Mouse (Mus musculus) cortical plate, adult 2 months (tissue): ENCODE data around the gene Igf2r. TPM values are rescaled to one million over a fixed set of nuclear protein-coding genes. Genes with fewer than 3 reads are reported as not detected.

Experiments
- H3K27ac ChIP-seq: fragments of 200-500 bp; 2 replicates; pipeline ENCODE4 v1.5.1; 2012; ENCODE audit warnings: low read length, control low read depth, inconsistent platforms; ENCODE audit not compliant: insufficient read depth
- H3K4me1 ChIP-seq: fragments of 200-500 bp; 2 replicates; pipeline ENCODE4 v1.6.1; 2011; ENCODE audit warnings: low read length; ENCODE audit not compliant: control insufficient read depth, insufficient read depth
- H3K4me3 ChIP-seq: fragments of 200-500 bp; 2 replicates; pipeline ENCODE4 v1.5.1; 2011; ENCODE audit warnings: mild to moderate bottlenecking, low read length, control low read depth; ENCODE audit not compliant: insufficient read depth
- CTCF ChIP-seq: fragments of 200-500 bp; IDR thresholded peaks from 2 replicates; pipeline ENCODE4 v1.5.1; 2011; ENCODE audit warnings: mild to moderate bottlenecking, control low read depth, low read length; ENCODE audit not compliant: insufficient read depth; ENCODE audit errors: extremely low read depth
- POLR2A ChIP-seq: fragments of 200-500 bp; IDR thresholded peaks from 2 replicates; pipeline ENCODE4 v1.6.1; 2011; ENCODE audit warnings: mild to moderate bottlenecking, low read length, control low read depth; ENCODE audit not compliant: insufficient read depth; ENCODE audit errors: extremely low read depth
- polyA plus RNA-seq: library from polyadenylated mRNA; depleted of rRNA; stranded (reverse); fragments of >200 nt; gene quantifications from 2 replicates; pipeline ENCODE4 v1.2.3, GENCODE M21; 2012; rRNA removed

The Igf2r gene
- polyA plus RNA-seq, 1 experiment: 10.9 TPM

- Histone ChIP-seq H3K4me1 (no peaks in the 10 kb centered on the region), H3K4me3 (no peak overlapping the region), H3K27ac (no peak overlapping the region)
- TF ChIP-seq POLR2A (no peak), CTCF (peak; percentile 51; the same call in 1 of the 2 replicates)
Observed at GRCm38 (mm10) chr17:12660572-12661260, 108.7 kb downstream of the Igf2r start.

- Histone ChIP-seq H3K27ac (no peak overlapping the region), H3K4me3 (no peak overlapping the region), H3K4me1 (no peaks in the 10 kb centered on the region; the same call in 1 of the 2 replicates)
- no peak for TF ChIP-seq CTCF
- TF ChIP-seq POLR2A: no peak
Observed at GRCm38 (mm10) chr17:12659233-12659632, 110.2 kb downstream of the Igf2r start.

- TF ChIP-seq POLR2A (no peak), CTCF (no peak)
- no peaks in the 10 kb centered on the region; the same call in 1 of the 2 replicates for H3K4me1 ChIP-seq
- no peak overlapping the region for H3K4me3 ChIP-seq
- no peak overlapping the region for H3K27ac ChIP-seq
Observed at GRCm38 (mm10) chr17:12658784-12659183, 110.7 kb downstream of the Igf2r start.

GRCm38 (mm10) chr17:12655826-12656225 is 113.6 kb downstream of the Igf2r start:
- Histone ChIP-seq H3K4me3 (no peak overlapping the region), H3K4me1 (peaks cover 6% of the 10 kb centered on the region; the same call in 1 of the 2 replicates), H3K27ac (no peak overlapping the region)
- TF ChIP-seq POLR2A (no peak), CTCF (no peak)

- Histone ChIP-seq H3K27ac (no peak overlapping the region), H3K4me1 (peaks cover 6% of the 10 kb centered on the region; the same call in 1 of the 2 replicates), H3K4me3 (no peak overlapping the region)
- TF ChIP-seq CTCF: no peak
- no peak for TF ChIP-seq POLR2A
Observed at GRCm38 (mm10) chr17:12654061-12654460, 115.4 kb downstream of the Igf2r start.

GRCm38 (mm10) chr17:12652604-12653003 is 116.9 kb downstream of the Igf2r start:
- H3K4me1 ChIP-seq: peaks cover 6% of the 10 kb centered on the region; the same call in 1 of the 2 replicates
- no peak overlapping the region for H3K27ac ChIP-seq
- TF ChIP-seq POLR2A (no peak), CTCF (no peak)
- no peak overlapping the region for H3K4me3 ChIP-seq

GRCm38 (mm10) chr17:12645461-12645860 is 124.0 kb downstream of the Igf2r start:
- H3K27ac ChIP-seq: no peak overlapping the region
- TF ChIP-seq POLR2A: no peak
- TF ChIP-seq CTCF: no peak

GRCm38 (mm10) chr17:12641087-12641486 is 128.4 kb downstream of the Igf2r start:
- Histone ChIP-seq H3K4me1 (no peaks in the 10 kb centered on the region), H3K27ac (no peak overlapping the region), H3K4me3 (no peak overlapping the region)
- TF ChIP-seq POLR2A: no peak
- TF ChIP-seq CTCF: no peak

More at GRCm38 (mm10) chr17:12645461-12645860, 124.0 kb downstream of the Igf2r start:
- Histone ChIP-seq H3K4me3 (no peak overlapping the region), H3K4me1 (no peaks in the 10 kb centered on the region)

GRCm38 (mm10) chr17:12639585-12639984 is 129.9 kb downstream of the Igf2r start:
- no peaks in the 10 kb centered on the region for H3K4me1 ChIP-seq
- no peak overlapping the region for H3K27ac ChIP-seq
- H3K4me3 ChIP-seq: no peak overlapping the region
- TF ChIP-seq POLR2A (no peak), CTCF (no peak)

GRCm38 (mm10) chr17:12634814-12635213 is 134.7 kb downstream of the Igf2r start:
- Histone ChIP-seq H3K4me1 (no peaks in the 10 kb centered on the region), H3K27ac (no peak overlapping the region), H3K4me3 (no peak overlapping the region)
- TF ChIP-seq POLR2A (no peak), CTCF (no peak)

Other genes with a start within 250 kb of the Igf2r start
- gene Slc22a2, start 185.5 kb downstream of the Igf2r start, polyA plus RNA-seq: 1.0 and 1.2 TPM in 2 replicates
- gene Slc22a1, start 93.8 kb downstream of the Igf2r start, polyA plus RNA-seq: 0.90 and 1.9 TPM in 2 replicates
- gene Mas1, start 98.5 kb upstream of the Igf2r start, polyA plus RNA-seq: 35.7 and 39.1 TPM in 2 replicates
- gene Mrgprh, start 106.4 kb upstream of the Igf2r start, polyA plus RNA-seq: 0.13 and 0.21 TPM in 2 replicates
- 2.9 and 4.1 TPM in 2 replicates for gene Pnldc1, start 140.6 kb upstream of the Igf2r start, polyA plus RNA-seq
- 135 and 140 TPM in 2 replicates for gene Tcp1, start 146.0 kb upstream of the Igf2r start, polyA plus RNA-seq
- gene Mrpl18, start 146.7 kb upstream of the Igf2r start, polyA plus RNA-seq: 56.3 and 58.0 TPM in 2 replicates
- gene Acat3, start 170.9 kb upstream of the Igf2r start, polyA plus RNA-seq: 6.6 and 8.0 TPM in 2 replicates
- gene Acat2, start 191.1 kb upstream of the Igf2r start, polyA plus RNA-seq: 42.3 and 47.4 TPM in 2 replicates
- 50.9 and 51.3 TPM in 2 replicates for gene Wtap, start 224.5 kb upstream of the Igf2r start, polyA plus RNA-seq
- 222 and 230 TPM in 2 replicates for gene Sod2, start 237.2 kb upstream of the Igf2r start, polyA plus RNA-seq